ENCODE assay signal across 9 mouse cellular contexts in genomic region chr17:7577227-7577626, GRCm38 (mm10).
DNase-seq lines count a peak whose midpoint lies in the region; ATAC-seq and TF ChIP-seq lines count a peak whose summit lies in the region.
"Had no signal": no experiment of that assay in that cellular context is flagged by ENCODE, and none has a peak within 500 bp of the region (broad histone marks: within the 10 kb centered on the region; RNA-seq: fewer than 3 reads in every experiment).

No protein-coding gene starts in this region.

- H3K9me3 ChIP-seq in stomach, embryonic 15.5 days: no peaks in the 10 kb centered on the region
- H3K9me3 ChIP-seq: liver, embryonic 15.5 days had no signal

- no peak overlapping the region for H3K4me3 ChIP-seq in heart, adult 2 months
- H3K4me3 ChIP-seq in stomach, embryonic 15.5 days (replicated peaks): no peak overlapping the region
- H3K4me3 ChIP-seq: liver, embryonic 15.5 days had no signal

- no peak overlapping the region for H3K9ac ChIP-seq in heart, adult 2 months (ENCODE audit: low read depth, low read length)
- H3K9ac ChIP-seq in stomach, embryonic 15.5 days: no peak overlapping the region
- H3K9ac ChIP-seq: liver, embryonic 15.5 days had no signal

- DNase-seq in kidney, postnatal 10 days: peak; percentile 73
- no peak for DNase-seq in kidney, adult 11 months
- peak; percentile 87 for DNase-seq in adrenal gland, postnatal 14 days
- DNase-seq in heart, adult 2 months: peak; percentile 73 to 80
- DNase-seq in layer of hippocampus, adult 9-11 months: peak; percentile 33
- no peak for DNase-seq in T-cell, adult 2 months (ENCODE audit: low spot score)

- H3K4me1 ChIP-seq in heart, adult 2 months (ENCODE audit: control insufficient read depth, insufficient read depth, low read length): peaks cover 2% of the 10 kb centered on the region; the same call in 1 of the 2 replicates
- 0 out of 2 replicates have a peak, but pooled peaks cover 3% of the 10 kb centered on the region for H3K4me1 ChIP-seq in stomach, embryonic 15.5 days
- H3K4me1 ChIP-seq: liver, embryonic 15.5 days had no signal

- no peaks in the 10 kb centered on the region for H3K27me3 ChIP-seq in heart, adult 2 months (ENCODE audit: control insufficient read depth, insufficient read depth, low read length)
- no peaks in the 10 kb centered on the region for H3K27me3 ChIP-seq in stomach, embryonic 15.5 days (replicated peaks)
- H3K27me3 ChIP-seq: liver, embryonic 15.5 days had no signal

- no peak overlapping the region for H3K4me2 ChIP-seq in stomach, embryonic 15.5 days
- H3K4me2 ChIP-seq: liver, embryonic 15.5 days had no signal

- ATAC-seq in stomach, embryonic 15.5 days (ENCODE audit: insufficient read depth, low FRiP score, low read depth): peak; percentile 47; the same call in 1 of the 2 replicates
- no peak for ATAC-seq in megakaryocyte, adult 5-6 weeks (ENCODE audit: poor library complexity, severe bottlenecking)

- intact Hi-C loops in heart, adult 2 months (cut with DNase I): no loop called here

- TF ChIP-seq EP300 in heart, adult 2 months (IDR thresholded peaks at IDR 0.05; ENCODE audit: insufficient read depth, low read depth, low read length): no peak

- H3K79me2 ChIP-seq in heart, adult 2 months (replicated peaks; ENCODE audit: control insufficient read depth, insufficient read depth, low read length): no peaks in the 10 kb centered on the region

- WGBS in heart, adult 2 months: 33% methylated on average over 4 of the region's 4 CpGs
- 33% methylated on average over 4 of the region's 4 CpGs for WGBS in stomach, embryonic 15.5 days

- peak overlapping the region; percentile 15; the same call in 1 of the 2 replicates for H3K27ac ChIP-seq in heart, adult 2 months
- H3K27ac ChIP-seq in stomach, embryonic 15.5 days: peak overlapping the region; percentile 53
- H3K27ac ChIP-seq: liver, embryonic 15.5 days had no signal

- TF ChIP-seq POLR2A in heart, adult 2 months (IDR thresholded peaks at IDR 0.05; ENCODE audit: insufficient read depth, low read depth, low read length): no peak

- H3K36me3 ChIP-seq in heart, adult 2 months (ENCODE audit: control insufficient read depth, insufficient read depth, low read length): no peaks in the 10 kb centered on the region
- no peaks in the 10 kb centered on the region for H3K36me3 ChIP-seq in stomach, embryonic 15.5 days
- H3K36me3 ChIP-seq: liver, embryonic 15.5 days had no signal

- TF ChIP-seq CTCF in heart, adult 2 months (IDR thresholded peaks at IDR 0.05): no peak

Comparison
In these comparisons a context has a peak if more than half of its experiments do, and no peak if none do; other contexts are left out.
1. DNase-seq: peak in kidney, postnatal 10 days (single experiment), adrenal gland, postnatal 14 days (single experiment), heart, adult 2 months (2 of 2) and layer of hippocampus, adult 9-11 months (single experiment); none in kidney, adult 11 months (single experiment) and T-cell, adult 2 months (single experiment).